Mouse (Mus musculus) kidney, adult 2 months (tissue): ENCODE measurements at regions not wholly inside any gene's neighbourhood (a gene's known extent, or its start where the extent isn't known, plus 50 kb on each side); places are given as distances from the start of the nearest gene placed in this dataset.

Source experiments
- DNase-seq: peaks from one replicate; pipeline ENCODE4 v3.0.0; 2021
- H3K27ac ChIP-seq: fragments of 200-500 bp; 2 replicates; pipeline ENCODE4 v1.5.1; 2012; ENCODE audit warnings: low read depth, low read length, control low read depth, inconsistent platforms; ENCODE audit not compliant: insufficient read depth
- H3K27me3 ChIP-seq: fragments of 200-500 bp; replicated peaks from 2 replicates; pipeline ENCODE4 v1.6.1; 2012; ENCODE audit warnings: mild to moderate bottlenecking, moderate library complexity, low read length, inconsistent platforms; ENCODE audit not compliant: control insufficient read depth, insufficient read depth
- H3K36me3 ChIP-seq: fragments of 200-500 bp; 2 replicates; pipeline ENCODE4 v1.6.1; 2012; ENCODE audit warnings: mild to moderate bottlenecking, moderate library complexity, low read length, inconsistent platforms; ENCODE audit not compliant: control insufficient read depth, insufficient read depth
- H3K4me1 ChIP-seq: fragments of 200-500 bp; 2 replicates; pipeline ENCODE4 v1.6.1; 2011; ENCODE audit warnings: low read length; ENCODE audit not compliant: control insufficient read depth, insufficient read depth
- H3K4me3 ChIP-seq: fragments of 200-500 bp; 2 replicates; pipeline ENCODE4 v1.5.1; 2011; ENCODE audit warnings: mild to moderate bottlenecking, low read depth, low read length, control low read depth; ENCODE audit not compliant: insufficient read depth
- CTCF ChIP-seq: fragments of 200-500 bp; conservative IDR thresholded peaks from 2 replicates; pipeline ENCODE4 v1.5.1; 2011; ENCODE audit warnings: low read depth, mild to moderate bottlenecking, control low read depth, low read length, moderate library complexity, mixed read lengths; ENCODE audit not compliant: insufficient read depth, insufficient read length
- POLR2A ChIP-seq: fragments of 200-500 bp; IDR thresholded peaks from one replicate; pipeline ENCODE4 v1.6.1; 2011; ENCODE audit warnings: low read depth, low read length, control low read depth
- WGBS: fragments of 180-500 bp; shearing (Covaris S2); methylation state at CpG from one replicate; pipeline ENCODE4 v1.1.7; 2018; 5-methylcytosine and 5-hydroxymethylcytosine counted together

DNA sequence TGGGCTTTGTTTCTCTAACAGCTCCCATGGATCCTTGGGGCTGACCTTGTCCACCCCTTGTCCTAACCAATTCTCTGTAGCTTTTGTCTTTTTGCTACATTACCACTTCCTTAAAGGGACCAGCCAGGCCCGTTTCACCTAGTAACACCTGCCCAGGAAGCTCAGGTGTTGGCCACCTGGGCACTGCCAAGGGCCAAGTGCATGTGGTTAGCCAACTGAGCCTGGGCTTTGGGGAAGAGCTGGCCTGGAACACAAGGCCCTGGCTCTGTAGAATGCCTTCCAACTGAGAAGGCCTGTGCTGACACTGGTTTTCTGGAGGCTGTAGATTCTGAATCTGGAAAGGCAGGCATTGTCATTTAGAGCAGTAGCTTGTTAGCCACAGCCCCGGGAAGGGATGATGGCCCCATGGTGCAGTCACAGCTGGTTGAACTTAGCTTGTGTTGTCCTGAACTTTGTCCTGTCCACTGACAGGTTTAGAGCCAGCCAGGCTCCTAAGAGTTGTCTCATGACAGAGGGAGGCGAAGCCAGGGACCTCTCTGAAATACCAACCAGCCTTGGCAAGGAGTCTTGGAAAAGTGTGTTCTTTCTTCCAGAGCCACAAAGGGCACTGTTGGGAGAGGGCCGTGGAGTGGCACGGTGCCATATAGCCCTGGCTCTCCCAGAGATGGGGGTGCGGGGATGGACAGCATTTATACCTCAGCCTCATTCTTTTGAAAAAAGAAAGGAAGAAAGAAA, 156.0 kb upstream of the Id2 start:
- 55% methylated on average over 6 of the region's 6 CpGs for WGBS
- H3K36me3 ChIP-seq = no peaks in the 10 kb centered on the region
- peak; percentile 96 for DNase-seq
- peaks cover 20% of the 10 kb centered on the region; the same call in 1 of the 2 replicates for H3K4me1 ChIP-seq
- no peaks in the 10 kb centered on the region for H3K27me3 ChIP-seq
- peak overlapping the region; percentile 97 for H3K27ac ChIP-seq
- TF ChIP-seq POLR2A (no peak), CTCF (no peak)
- H3K4me3 ChIP-seq = no peak overlapping the region

DNA sequence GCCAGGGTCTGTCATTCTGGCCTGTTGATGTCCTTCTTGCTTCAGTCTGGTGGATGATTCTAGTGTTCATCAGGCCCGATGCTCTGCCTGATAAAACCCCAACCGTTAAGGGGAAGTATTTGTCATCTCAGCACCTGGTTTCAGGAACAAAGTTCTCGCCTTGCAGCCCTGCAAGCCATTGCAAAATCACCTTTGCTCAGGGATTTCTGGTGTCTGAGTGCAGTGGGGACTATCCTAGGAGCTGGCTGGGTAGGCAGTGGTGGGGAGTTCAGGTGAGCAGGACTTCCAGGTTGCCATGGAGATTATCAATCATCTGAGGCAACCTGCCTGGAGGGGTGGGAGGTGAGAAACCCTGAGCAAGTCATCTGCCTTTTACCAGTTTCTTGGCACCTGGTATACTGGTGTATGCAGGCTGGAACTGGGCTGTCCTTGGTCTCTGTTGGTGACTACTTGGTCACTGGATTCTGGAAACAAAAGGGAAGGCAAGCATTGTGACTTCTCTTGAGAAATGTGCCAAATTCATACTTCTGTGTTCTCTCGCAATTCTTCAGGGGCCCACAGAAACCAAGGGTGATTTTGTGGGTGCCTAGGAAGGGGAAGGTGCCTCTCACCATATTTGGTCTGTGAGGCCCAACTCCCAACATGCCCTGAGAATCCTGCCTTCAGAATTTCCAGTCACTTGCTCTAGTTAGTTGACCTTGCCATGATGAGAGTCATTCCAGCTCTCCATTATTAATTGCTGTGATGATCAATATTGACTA, 154.7 kb upstream of the Id2 start:
- 58% methylated on average over 4 of the region's 4 CpGs for WGBS
- TF ChIP-seq CTCF (no peak), POLR2A (no peak)
- H3K4me1 ChIP-seq = peaks cover 20% of the 10 kb centered on the region; the same call in 1 of the 2 replicates
- DNase-seq = peak; percentile 75
- no peak overlapping the region for H3K4me3 ChIP-seq
- H3K36me3 ChIP-seq = no peaks in the 10 kb centered on the region
- no peaks in the 10 kb centered on the region for H3K27me3 ChIP-seq
- H3K27ac ChIP-seq = peak overlapping the region; percentile 97

DNA sequence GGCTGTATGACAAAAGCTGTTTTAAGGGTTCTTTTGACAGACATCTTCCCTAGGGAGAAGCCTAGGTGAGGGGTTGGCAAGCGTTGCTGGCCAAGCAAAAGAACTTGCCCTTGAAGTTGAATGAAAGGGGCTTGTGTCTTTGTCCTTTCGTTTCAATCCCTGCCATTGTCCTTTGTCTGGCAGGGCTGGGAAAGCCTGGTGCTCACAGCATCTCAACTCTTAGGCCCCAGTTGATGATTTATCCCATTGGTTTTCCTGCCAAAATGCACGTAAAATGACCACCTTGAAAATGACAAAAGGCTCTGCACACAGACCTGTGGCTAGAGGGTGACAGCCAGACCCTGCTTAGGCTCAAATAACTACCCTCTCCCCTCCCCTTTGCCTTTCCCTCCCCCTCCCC, 153.9 kb upstream of the Id2 start:
- peaks cover 20% of the 10 kb centered on the region; the same call in 1 of the 2 replicates for H3K4me1 ChIP-seq
- DNase-seq = peak; percentile 63
- H3K27ac ChIP-seq = 0 out of 2 replicates have a peak overlapping the region, but pooled peaks have one; percentile 34
- no peaks in the 10 kb centered on the region for H3K27me3 ChIP-seq
- TF ChIP-seq POLR2A = no peak
- TF ChIP-seq CTCF = no peak
- no peaks in the 10 kb centered on the region for H3K36me3 ChIP-seq
- 53% methylated on average over 3 of the region's 3 CpGs for WGBS
- no peak overlapping the region for H3K4me3 ChIP-seq

DNA sequence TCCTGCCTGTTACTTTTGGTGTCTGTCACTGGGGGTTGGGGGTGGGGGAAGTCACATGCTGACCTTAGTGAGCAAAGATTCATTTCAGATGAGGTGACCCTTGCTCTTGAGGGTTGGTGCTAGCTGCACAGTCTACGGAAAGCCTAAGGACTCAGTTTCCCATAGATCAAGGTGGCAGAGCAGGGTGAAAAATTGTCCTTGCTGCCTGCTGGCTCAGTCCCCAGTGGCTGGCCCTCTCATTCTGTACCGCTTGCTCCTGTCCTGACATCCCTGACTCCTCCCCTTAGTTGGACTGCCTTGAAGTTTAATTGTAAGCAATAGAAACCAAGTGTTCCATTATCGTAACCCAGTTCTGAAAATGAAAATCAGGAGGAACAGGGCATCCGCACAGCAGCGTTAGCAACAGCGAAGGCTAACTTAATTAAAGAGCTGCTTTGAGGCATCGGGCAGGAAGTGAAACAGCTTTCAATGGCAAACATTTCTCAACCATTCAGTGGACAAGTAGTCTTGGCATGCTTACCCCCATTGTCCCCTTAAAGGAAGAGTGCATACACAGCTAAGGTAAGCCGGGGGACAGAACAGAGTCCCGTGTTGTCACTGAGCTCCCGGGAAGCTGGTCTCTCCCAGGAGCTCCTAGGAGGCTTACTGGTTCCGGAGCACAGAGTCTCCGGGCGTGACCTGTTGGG, 151.9 kb upstream of the Id2 start:
- H3K36me3 ChIP-seq = no peaks in the 10 kb centered on the region
- H3K4me1 ChIP-seq = peaks cover 20% of the 10 kb centered on the region; the same call in 1 of the 2 replicates
- peak overlapping the region; percentile 70 for H3K27ac ChIP-seq
- H3K27me3 ChIP-seq = no peaks in the 10 kb centered on the region
- H3K4me3 ChIP-seq = peak overlapping the region; percentile 12; the same call in 1 of the 2 replicates
- TF ChIP-seq CTCF (no peak), POLR2A (no peak)
- peak; percentile 82 for DNase-seq
- 53% methylated on average over 13 of the region's 13 CpGs for WGBS

DNA sequence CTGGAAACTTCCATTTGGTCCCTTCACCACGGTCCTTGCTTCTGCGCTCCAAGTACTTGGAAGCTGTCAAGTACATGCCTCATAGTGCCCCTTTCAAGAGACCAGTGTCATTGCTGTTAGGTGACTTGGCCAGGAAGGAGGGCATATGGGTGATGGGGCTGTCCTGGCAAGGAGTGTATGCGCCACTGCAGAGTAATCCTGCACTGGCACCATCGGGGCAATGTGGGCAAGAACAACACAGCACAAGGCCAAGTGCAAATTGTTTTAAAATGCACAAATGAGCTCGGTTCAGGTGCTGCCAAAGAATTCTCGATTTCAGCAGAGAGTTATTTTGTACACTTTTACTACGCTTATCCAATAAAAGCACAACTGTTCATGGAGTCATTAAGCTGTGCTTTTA, 149.6 kb upstream of the Id2 start:
- TF ChIP-seq POLR2A (no peak), CTCF (no peak)
- no peak overlapping the region for H3K4me3 ChIP-seq
- DNase-seq = no peak
- no peaks in the 10 kb centered on the region for H3K36me3 ChIP-seq
- 82% methylated on average over 7 of the region's 7 CpGs for WGBS
- H3K27me3 ChIP-seq = no peaks in the 10 kb centered on the region
- H3K4me1 ChIP-seq = peaks cover 20% of the 10 kb centered on the region; the same call in 1 of the 2 replicates
- H3K27ac ChIP-seq = no peak overlapping the region

DNA sequence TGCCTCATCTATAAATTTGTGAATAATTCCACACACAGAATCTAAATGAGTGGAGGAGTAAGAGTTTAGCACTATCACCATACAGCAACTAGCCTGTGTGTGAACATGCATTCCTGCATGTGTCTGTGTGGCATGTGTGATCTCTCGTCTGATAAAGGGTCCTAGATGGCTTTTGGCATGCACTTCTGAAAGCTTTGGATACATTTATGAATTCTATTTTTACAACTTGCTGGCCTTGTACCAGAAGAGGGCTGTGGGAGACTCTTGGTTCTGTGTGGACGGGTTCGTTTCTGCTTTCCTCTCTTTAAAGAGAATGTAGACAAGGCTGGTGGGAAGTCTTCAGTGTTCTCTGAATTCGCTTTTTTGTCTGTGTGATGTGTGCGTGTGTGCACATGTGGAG, 148.7 kb upstream of the Id2 start:
- Histone ChIP-seq H3K27ac (no peak overlapping the region), H3K36me3 (no peaks in the 10 kb centered on the region), H3K4me3 (no peak overlapping the region), H3K4me1 (peaks cover 17% of the 10 kb centered on the region; the same call in 1 of the 2 replicates), H3K27me3 (no peaks in the 10 kb centered on the region)
- 71% methylated on average over 5 of the region's 5 CpGs for WGBS
- TF ChIP-seq POLR2A (no peak), CTCF (no peak)
- no peak for DNase-seq

DNA sequence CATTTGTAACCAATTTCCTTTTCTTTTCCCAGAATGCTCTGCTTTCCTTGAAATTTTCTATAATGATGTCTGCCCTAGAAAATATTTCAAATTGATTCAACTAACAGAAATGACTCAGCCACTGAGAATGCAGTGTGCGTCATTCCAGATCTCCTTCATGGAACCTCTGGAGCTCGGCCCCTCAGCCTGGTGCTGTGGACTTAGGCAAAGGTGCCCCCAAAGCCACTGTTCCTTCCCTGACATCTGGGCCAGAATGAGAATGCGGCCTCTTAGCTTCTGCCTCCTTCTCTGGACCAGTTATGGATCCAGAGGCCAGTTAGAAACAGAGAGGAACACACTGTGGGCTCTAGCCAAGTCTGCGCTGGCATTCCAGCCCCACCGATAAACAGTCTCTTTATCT, 148.3 kb upstream of the Id2 start:
- no peaks in the 10 kb centered on the region for H3K27me3 ChIP-seq
- H3K4me1 ChIP-seq = peaks cover 13% of the 10 kb centered on the region; the same call in 1 of the 2 replicates
- no peaks in the 10 kb centered on the region for H3K36me3 ChIP-seq
- no peak overlapping the region for H3K27ac ChIP-seq
- WGBS = 78% methylated on average over 5 of the region's 5 CpGs
- no peak overlapping the region for H3K4me3 ChIP-seq
- no peak for DNase-seq
- no peak for TF ChIP-seq POLR2A
- no peak for TF ChIP-seq CTCF
